Mouse (Mus musculus): ENCODE data around the gene Nxn.

- TF ChIP-seq CTCF (conservative IDR thresholded peaks at IDR 0.05; ENCODE audit: insufficient read depth, insufficient read length, low read depth, low read length) (no peak), POLR2A (IDR thresholded peaks at IDR 0.05; ENCODE audit: low read depth, low read length) (no peak)
These were observed at the start of gene Nxn for GRCm38 (mm10) chr11:76398798-76399586.

Measured in kidney, adult 2 months (tissue).